Mouse (Mus musculus): ENCODE data around the gene Fpgs.

DNA sequence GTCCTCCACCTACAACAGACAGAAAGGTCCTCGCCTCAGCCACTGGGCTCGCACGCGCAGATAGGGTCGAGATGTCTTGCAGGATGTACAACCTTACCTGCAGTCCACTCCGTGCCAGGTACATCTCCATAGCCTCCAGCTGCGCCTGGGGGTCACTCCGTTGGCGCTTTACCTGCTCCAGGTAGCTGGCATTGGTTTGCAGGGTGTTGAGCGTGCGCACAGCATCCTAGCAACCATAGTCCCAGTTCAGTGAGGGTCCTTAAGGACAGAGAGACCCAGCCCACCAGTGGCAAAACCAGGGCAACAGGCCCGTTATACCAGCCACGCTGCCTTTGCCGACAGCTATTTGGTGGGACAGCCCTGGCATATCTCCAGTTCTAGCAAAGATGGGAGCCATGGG, 11.4 kb downstream of the Fpgs start:
- no peak for TF ChIP-seq POLR2A (IDR thresholded peaks at IDR 0.05; ENCODE audit: borderline replicate concordance, insufficient read depth, low read length)
- TF ChIP-seq CTCF (IDR thresholded peaks at IDR 0.05; ENCODE audit: borderline replicate concordance, insufficient read depth, low read depth, low read length): no peak
